Mouse (Mus musculus) olfactory bulb, adult 2 months (tissue): ENCODE measurements around the gene Ifit3.
"Not testable (repeated sequence)": the region's sequence is repeated elsewhere in the genome, so short reads cannot be mapped to it uniquely, and the experiment has no call there.

Experiments
- CTCF ChIP-seq: fragments of 200-500 bp; IDR thresholded peaks from 2 replicates; pipeline ENCODE4 v1.5.1; 2012; ENCODE audit warnings: low read depth, mild to moderate bottlenecking, low read length, moderate library complexity; ENCODE audit not compliant: insufficient read depth
- POLR2A ChIP-seq: fragments of 200-500 bp; IDR thresholded peaks from 2 replicates; pipeline ENCODE4 v1.6.1; 2012; ENCODE audit warnings: mild to moderate bottlenecking, low read depth, low read length, moderate library complexity; ENCODE audit not compliant: insufficient read depth

- not testable (repeated sequence) for TF ChIP-seq POLR2A, CTCF
Measured at GRCm38 (mm10) chr19:34585740-34586458, 2.6 kb downstream of the Ifit3 start.
